Mouse (Mus musculus) spleen, postnatal 14 days (tissue): Measurements from ENCODE around the gene Slco2b1.
A peak's percentile ranks its signal among the peaks of the same experiment; 100 is the strongest.
"Not testable (repeated sequence)": the region's sequence is repeated elsewhere in the genome, so short reads cannot be mapped to it uniquely, and the experiment has no call there.

ENCODE experiments used
- DNase-seq, 2 experiments: peaks; one replicate each; pipeline ENCODE4 v3.0.0; 2021 to 2022; ENCODE audit warnings: low spot score in 2 of 2

The Slco2b1 gene

GRCm38 (mm10) chr7:99711166-99711565 lies at the start of gene Slco2b1:
Gene Slco2b1 (minus strand): TSS chr7:99711340.
- DNase-seq, result no peak

DNA sequence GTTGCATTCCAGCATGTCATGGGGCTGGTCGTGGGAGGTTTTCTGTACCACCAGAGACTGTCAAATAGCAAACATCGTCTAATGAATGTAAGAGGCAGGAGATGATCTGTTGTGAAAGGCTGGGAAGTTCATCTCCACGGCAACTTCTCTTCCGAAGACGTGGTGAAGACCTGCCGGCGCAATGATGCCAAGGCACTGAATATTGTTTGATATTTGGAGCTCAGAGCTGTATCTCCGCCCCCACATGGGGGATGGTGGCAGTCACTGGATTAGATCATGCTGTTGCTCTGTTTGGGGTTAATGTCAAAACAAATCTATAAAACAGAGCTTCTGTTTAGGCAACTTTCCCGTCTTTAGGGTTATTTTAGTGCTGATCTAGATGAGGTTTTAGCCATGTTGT lies 28.1 kb upstream of the Slco2b1 start:
- DNase-seq, result no peak

DNA sequence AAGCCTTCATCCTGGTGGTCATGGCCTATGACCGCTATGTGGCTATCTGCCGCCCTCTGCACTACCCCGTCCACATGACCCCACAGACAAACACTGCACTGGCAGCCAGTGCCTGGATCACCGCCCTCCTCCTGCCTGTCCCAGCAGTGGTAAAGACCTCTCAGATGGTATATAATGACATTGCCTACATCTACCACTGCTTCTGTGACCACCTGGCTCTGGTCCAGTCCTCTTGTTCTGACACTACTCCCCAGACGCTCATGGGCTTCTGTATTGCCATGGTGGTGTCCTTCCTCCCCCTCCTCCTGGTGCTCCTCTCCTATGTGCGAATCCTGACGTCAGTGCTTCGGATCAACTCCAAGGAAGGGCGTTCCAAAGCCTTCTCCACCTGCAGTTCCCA lies 24.4 kb upstream of the Slco2b1 start:
- not testable (repeated sequence) for DNase-seq

- DNase-seq, result no peak
Observed at GRCm38 (mm10) chr7:99734612-99735011, 23.5 kb upstream of the Slco2b1 start.

DNA sequence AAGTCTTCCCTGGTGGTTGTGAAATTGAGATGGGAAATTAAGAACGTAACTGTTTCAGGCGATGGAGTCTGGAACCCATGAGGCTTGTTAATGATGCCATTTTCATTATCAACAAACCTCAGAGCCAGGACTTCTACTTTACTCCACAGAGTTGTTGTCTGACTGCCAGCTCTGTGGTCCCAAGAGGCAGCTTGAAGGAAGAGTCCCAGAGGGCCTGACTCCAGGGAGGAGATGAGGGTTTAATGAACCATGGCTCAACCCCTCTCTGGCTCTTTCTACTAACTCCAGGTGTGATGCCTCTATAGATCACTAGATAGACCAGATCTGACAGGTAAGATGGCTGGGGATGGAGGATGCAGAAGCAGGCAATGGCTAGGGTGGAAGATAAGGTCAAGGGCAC lies 18.8 kb upstream of the Slco2b1 start, which contains the start of gene Olfr520:
Olfr520 (plus strand) TSS at position 301 of the 400 bp plus-strand sequence.
- no peak for DNase-seq

DNA sequence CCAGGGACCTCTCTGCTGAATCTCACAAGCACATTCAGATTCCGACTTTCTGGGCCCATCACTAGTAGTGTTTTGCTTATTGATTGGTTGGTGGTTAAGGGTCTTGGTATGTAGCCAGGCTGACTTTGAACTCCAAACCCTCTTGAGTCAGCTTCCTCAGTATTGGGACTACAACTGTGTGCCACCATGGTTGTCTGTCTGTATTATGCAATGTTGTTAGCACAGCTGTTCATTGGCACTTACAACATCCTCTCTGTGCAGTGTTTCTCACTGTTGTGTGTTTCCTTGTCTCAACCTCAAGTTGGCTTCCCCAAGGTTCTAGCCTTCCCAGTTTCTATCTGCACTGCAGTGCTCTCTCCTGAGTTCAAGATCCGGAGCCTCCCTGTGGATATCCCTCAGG lies 5.4 kb upstream of the Slco2b1 start:
- no peak for DNase-seq

GRCm38 (mm10) chr7:99712431-99712830 lies 1.3 kb upstream of the Slco2b1 start:
- DNase-seq, result no peak

GRCm38 (mm10) chr7:99710476-99710875 lies 664 bp downstream of the Slco2b1 start:
- DNase-seq, result peak in 1 of 2 experiments; percentile 29

GRCm38 (mm10) chr7:99709992-99710391 lies 1.1 kb downstream of the Slco2b1 start:
- no peak for DNase-seq

DNA sequence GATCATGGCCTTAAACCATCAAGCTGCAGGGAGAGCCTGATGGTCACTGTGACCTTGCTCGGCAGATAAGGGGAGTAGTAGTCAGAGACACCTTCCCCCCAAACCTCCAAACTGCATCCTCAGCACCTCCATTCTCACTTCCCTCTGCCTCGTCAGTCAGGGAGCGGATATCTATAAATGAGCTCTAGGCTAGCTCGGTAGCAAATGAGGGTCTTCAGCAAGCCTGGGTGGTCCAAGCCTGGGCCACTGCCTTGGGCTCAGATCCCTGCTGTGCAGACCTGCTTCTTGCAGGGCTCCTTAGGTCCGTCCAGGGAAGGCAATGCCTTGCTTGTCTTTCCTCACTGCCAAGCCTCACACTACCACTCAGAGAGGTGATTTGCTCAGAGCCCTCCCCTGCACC lies 2.4 kb downstream of the Slco2b1 start:
- DNase-seq, result no peak

- no peak for DNase-seq
Observed at GRCm38 (mm10) chr7:99708301-99708721, 2.8 kb downstream of the Slco2b1 start.

GRCm38 (mm10) chr7:99707671-99708070 lies 3.5 kb downstream of the Slco2b1 start:
- no peak for DNase-seq

DNA sequence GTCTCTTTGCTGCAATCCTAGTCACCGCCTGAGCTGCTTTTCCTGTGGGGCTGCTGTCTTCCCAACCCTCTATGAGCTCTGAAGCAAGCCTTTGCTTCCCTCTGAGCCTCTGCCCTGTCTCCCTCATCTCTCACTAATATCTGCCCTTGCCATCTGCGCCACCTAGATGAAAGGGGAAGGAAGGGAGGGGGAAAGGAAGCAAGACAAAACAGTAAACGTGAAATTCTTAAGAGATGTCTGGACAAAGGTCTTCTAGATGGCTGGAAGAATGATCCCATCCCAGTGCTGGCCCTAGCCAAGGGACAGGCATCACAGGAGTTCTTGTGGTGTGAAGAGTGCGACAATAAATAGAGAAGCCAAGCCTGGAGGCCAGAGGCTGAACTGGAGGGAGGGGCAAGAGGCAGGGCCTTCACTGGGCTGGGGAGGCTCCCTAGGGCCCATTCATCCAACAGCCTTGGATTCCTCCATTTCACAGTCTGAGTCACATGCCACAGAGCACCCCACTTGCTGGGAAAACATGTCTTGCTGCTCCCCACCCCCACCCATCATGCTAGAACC lies 4.0 kb downstream of the Slco2b1 start:
- DNase-seq, result no peak

DNA sequence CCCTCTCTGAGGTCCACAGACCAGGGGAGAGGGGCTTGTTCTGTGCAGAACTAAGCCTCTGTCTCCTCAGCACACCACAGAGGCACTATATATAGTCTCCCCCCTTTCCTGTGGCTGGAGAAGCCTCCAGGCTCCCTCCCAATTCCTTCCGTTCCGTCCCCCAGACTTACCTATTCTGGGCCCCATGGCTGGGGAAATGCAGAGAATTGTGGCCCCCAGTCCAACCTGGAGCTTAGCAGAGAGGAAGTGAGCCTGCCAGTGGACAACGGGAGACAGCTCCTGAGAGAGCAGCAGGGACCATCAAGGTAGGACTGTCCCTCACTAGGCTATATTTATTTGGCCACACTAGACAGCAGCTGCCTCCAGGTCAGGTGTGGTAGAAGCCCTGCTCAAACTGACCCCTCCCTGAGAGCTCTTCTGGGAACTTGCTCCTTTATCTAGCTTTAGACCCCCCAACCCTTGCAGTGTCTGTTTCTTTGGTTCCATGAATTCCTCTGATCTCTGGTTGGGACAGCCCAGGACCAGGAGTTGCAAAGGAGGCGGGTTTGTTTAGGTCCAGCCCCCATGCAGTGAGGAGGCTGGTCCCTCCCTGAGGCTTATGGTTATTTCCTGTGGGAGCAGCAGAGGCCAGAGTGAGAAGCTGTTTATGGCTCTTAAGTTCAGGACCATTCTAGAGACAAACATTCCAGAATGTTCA lies 4.7 kb downstream of the Slco2b1 start:
- DNase-seq, result no peak

DNA sequence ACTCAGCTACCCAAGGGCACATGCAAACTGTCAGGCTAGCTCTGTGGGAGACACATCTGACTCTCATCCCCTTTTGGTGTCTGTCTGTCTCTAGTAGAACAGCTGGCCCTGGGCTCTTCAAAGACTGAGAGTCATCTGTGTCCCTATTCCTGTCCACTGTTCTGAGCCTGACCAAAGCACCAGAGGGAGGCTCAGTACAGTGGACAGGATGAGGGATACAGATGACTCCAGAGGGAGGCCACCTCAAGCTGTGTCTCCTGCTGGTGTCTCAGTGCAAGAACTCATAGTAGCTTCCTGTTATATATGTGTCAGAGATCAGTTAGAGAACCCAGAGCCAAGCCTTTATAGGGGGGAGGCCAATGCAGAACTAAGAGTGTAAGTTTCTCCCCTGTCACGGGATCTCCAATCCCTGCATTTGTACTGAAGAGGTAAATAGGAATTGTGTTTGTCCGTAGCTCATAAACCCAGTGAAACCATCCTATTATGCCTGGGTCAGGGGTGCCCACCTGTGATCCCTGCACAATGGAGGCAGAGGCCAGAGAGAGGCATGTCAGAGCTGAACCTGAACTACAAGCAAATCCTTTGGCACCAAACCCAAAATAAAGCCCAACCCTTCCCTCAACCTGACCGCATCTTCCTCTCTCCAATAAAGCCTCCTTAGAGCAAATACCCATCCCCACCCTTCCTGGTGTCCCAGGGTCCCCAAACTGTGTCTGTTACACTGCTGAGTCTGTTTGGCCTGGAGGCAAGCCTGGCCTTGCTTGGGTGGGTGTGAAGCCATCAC lies 6.2 kb downstream of the Slco2b1 start:
- no peak for DNase-seq

GRCm38 (mm10) chr7:99702201-99702600 lies 8.9 kb downstream of the Slco2b1 start:
- no peak for DNase-seq

DNA sequence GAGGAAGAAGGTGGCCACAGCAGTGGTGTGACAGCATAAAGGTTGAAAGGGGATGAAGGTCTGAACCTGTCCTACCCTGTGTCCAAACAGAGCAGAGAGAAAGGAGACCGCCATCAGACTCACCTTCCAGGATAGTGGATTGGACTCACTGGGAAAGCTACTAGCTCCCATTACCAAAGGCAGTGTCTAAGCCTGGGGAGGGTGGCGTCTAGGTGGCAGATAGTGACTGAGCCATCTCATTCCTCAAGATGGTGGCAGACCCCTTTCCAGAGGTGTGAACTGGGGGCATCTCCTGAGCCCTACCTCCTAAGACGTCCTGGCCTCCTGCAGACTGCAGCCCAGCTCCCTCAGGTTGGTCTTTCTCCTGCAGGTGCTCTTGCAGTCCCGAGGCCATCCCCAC lies 10.5 kb downstream of the Slco2b1 start:
- DNase-seq, result no peak

DNA sequence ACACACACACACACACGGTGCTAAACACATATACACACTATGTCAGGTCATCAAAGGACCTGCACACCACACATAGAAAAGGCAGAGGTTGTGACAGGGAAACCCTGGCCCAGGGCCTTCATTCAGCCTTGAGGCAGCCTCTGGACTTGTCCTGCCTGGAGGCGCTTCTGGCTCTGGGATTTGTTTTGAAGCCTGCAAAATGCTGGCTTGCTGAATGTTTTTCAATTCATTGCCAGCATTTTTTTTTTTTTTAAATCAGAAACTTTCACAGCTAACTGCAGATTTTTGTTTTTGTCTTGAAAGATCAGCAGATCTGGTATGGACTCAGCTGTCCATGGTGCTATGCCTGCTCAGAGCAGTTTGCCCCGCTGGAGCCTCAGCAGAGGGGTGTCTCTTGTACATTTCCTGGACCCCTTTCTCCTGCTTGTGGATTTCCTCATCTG lies 11.4 kb downstream of the Slco2b1 start:
- DNase-seq, result no peak

DNA sequence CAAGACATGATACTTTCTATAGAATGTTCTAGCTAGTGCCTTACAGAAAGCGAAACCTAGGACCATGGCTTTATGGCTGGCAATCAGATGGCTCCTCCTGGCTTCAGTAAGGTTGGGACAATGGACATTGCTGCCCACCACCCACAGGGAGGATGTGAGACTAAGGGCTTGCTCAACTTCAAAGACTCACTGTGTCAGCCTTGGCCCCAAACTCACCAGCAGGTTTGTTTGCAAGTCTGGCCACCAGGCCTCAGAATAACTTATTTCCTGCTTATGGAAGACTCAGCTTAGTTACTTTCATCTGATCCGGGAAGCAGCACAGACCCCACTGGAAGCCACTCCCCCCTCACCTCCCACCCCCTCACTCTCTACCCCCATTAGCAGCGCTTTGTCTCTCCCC lies 12.0 kb downstream of the Slco2b1 start:
- DNase-seq, result no peak

- no peak for DNase-seq
Observed at GRCm38 (mm10) chr7:99698576-99698975, 12.6 kb downstream of the Slco2b1 start.

GRCm38 (mm10) chr7:99695471-99696057 lies 15.6 kb downstream of the Slco2b1 start:
- DNase-seq, result no peak

DNA sequence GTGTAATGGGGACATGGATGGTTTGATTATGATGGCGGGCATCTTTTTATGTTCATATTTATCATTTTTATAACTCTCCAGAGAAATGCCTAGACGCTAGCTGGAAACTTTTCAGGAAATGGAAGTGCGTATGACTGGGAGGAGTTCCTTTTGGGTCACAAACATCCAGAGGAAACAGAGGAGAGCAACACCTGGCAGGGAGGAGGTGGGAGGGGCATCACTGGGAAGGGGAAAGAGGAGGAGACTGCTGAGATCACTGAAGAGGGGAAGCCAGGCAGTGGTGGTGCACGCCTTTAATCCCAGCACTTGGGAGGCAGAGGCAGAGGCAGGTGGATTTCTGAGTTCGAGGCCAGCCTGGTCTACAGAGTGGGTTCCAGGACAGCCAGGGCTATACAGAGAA lies 16.7 kb downstream of the Slco2b1 start:
- DNase-seq, result not testable (repeated sequence)
